Mouse (Mus musculus) CD8-positive naive resting alpha-beta T cell, adult 2 months (primary cell): ENCODE results near the gene Wasf1.

ENCODE experiments used
- DNase-seq, 2 experiments: peaks; one replicate each; pipeline ENCODE4 v3.0.0; 2022; ENCODE audit warnings: low read depth in 2 of 2, low spot score in 2 of 2

Wasf1 gene

DNA sequence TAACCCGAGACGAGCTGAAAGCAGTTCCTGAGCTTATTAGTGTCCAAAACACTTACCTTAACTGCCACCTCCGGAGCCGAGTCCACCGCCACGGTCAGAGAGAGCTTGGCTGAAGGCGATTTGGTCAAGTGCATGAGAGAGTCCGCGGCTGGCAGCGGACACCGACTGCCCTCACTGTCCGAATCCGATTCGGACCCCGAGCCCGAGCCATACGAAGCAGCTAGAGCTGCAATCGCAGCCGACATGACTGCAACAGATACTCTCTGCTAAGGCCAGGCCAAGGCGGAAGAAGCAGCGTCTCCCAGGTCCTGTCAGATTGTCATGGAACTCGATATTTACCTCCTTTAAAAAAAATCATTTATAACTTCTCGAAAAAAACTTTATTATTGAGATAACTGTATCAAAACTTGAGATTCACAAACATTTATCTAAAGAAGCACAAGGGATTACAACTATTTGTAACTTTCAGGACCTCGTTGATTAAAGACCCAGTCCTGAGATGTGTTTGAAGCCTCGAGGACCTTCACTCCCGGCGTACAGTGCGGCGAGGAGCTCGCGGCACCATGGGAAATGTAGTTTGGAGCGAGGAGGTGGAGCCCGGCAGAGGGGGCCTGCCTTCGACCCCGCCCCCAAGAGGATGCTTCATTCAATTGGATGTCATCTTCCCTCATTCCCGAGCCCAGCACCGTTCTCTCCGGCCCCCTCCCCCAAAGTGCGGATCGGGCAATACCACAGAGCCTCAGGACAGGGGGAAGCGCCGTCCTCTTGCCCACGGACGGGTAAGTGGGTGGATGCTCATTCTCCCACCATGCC lies at the start of gene Wasf1, which contains the start of gene Cdc40:
Gene Wasf1 (plus strand): TSS at position 645 of the 813 bp plus-strand sequence.
Gene Cdc40 (minus strand): TSS at position 481 of the 813 bp plus-strand sequence.
- peak; percentile 80 to 89 for DNase-seq

- no peak for DNase-seq
Observed at GRCm38 (mm10) chr10:40840086-40840485, 43.2 kb upstream of the Wasf1 start.

DNA sequence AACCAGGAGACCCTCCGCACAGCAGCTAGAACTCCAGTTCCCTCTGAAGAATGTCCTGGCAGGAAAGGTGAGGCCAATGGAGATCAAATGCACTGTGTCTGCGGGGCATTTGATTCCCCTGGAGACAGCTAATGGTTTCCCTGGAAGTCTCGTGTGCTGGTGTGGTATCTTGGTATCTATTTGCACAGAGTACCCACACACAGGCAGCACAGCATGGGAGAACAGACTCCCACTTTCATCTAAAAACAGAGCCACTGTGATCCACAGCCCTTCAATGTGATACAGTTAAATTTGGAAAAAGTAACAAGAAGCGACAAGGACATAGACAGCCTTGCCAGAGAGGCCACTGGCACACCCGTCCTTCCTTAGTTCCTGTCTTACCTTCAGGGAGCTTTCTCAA lies 39.4 kb upstream of the Wasf1 start:
- DNase-seq: no peak

GRCm38 (mm10) chr10:40844546-40844945 lies 38.7 kb upstream of the Wasf1 start:
- DNase-seq: no peak

DNA sequence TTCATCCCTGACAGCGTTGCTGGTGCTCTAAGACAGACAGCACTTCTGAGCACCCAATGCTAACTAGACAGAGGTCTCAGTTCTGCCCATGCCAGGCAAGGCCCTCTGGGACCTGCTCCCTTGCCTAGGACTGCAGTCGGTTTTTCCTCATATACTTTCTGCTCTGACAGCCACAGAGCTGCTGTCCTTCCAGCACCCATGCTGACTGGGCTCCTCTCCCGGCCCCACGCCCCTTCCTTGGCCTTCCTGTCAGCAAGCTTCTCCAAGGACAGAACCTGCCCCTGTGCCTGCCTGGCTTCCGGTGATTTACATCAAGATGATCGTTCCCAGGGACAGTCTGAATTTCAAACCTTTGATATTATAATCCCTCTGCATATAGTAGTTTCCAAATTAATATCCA lies 37.6 kb upstream of the Wasf1 start:
- no peak for DNase-seq

GRCm38 (mm10) chr10:40847176-40847874 lies 36.0 kb upstream of the Wasf1 start:
- no peak for DNase-seq

DNA sequence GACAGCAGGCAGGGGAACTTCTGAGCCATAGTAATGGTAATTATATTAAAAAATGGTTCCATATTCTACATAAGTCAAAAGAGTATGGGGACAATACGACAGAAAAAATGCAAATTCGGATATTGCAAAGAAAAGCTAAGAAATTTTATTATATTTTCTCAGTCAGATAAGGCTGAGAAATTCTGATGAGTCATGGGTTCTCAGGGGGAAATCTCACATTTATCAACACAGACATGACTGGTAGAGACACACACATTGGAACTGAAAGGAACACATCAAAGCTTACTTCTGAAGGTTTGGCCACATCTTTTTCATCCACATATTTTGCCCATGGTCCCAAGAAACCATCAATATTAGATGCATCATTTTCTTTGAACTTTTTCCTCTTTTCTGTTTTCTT lies 32.6 kb upstream of the Wasf1 start:
- DNase-seq: no peak

GRCm38 (mm10) chr10:40851138-40851537 lies 32.1 kb upstream of the Wasf1 start:
- no peak for DNase-seq

DNA sequence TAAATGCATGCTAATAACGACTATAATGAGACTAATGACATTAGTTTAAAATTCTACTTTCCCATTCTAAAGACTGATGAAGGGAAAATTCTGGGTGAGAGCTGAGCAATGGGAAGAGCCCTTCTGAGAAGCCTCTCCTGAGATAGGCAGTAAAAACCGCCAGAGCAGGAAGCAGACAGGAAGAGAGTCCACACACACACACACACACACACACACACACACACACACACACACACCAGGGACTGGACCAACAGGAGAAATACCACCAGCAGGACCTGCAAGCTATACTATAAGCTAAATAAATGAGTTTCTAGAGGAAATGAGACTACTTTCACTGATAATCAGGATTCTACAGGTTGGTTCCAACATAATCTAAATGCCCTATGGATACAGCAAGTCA lies 27.7 kb upstream of the Wasf1 start:
- DNase-seq: no peak

- DNase-seq: no peak
Observed at GRCm38 (mm10) chr10:40856703-40857102, 26.6 kb upstream of the Wasf1 start.

- DNase-seq: no peak
Observed at GRCm38 (mm10) chr10:40857599-40857998, 25.7 kb upstream of the Wasf1 start.

GRCm38 (mm10) chr10:40868081-40868480 lies 15.2 kb upstream of the Wasf1 start:
- no peak for DNase-seq

DNA sequence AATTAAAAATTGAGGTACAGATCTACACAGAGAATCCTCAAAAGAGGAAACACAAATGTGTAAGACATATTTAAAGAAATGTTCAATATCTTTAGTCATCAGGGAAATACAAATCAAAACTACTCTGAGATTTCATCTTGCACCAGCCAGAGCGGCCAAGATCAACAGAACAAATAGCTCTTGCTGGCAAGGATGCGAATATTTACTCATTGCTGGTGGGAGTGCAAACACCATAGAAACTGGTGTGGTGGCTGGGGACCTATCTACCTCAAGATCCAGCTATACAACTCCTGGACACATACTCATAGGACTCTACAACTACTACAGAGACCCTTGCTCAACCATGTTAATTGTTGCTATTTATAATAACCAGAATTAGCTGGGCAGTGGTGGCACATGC lies 12.0 kb upstream of the Wasf1 start:
- no peak for DNase-seq

GRCm38 (mm10) chr10:40872052-40872451 lies 11.2 kb upstream of the Wasf1 start:
- DNase-seq: no peak

GRCm38 (mm10) chr10:40878246-40878645 lies 5.0 kb upstream of the Wasf1 start:
- peak in 1 of 2 experiments; percentile 3 for DNase-seq

DNA sequence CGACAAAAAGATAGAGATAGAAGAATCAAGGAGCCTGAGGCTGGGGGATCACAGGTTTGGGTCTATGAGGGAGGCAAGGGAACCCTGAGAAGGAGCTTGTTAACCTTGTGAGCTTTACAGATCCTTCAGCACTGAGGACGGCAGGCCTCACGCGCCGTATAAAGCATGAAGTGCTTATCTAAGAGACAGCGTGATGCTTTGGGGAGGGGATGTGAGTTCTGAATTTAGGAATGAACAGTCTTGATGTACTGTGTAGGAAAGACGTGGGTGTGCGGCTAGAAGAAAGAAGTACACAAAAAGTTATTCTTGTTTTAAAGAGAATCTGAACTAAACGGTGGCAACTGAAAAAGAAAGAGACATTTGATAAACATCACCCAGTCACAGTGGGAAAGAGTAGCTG lies 3.3 kb upstream of the Wasf1 start:
- DNase-seq: no peak

GRCm38 (mm10) chr10:40881236-40881635 lies 2.0 kb upstream of the Wasf1 start:
- no peak for DNase-seq

- no peak for DNase-seq
Observed at GRCm38 (mm10) chr10:40882333-40882732, 942 bp upstream of the Wasf1 start.

- peak in 1 of 2 experiments; percentile 9 for DNase-seq
Observed at GRCm38 (mm10) chr10:40883644-40884278, 486 bp downstream of the Wasf1 start.

DNA sequence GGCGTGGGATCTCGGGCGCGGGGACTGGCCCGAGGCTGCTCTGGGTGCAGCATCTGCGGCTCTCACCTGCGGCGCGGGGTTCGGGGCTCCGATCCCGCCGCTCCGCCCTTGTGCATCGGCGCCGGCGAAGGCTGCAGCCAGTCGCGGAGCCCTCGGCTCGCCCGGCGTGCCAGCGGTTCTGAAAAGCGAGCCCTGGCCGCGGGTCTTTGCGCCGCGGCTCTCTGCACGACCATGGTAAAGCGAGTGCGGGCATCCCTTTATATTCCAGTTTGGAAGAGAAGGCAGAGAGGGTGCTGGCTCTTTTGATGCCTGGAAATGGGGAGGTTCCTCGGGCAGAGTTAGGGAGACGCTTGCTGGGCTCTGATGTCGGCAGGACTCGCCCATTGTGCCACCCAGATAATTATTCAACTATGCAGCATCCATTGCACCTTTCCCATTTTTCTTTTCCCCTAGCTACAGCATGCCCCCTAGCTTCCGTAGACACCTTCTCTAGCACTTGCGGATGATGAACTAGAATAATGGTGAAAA lies 1.1 kb downstream of the Wasf1 start:
- peak; percentile 7 to 12 for DNase-seq

GRCm38 (mm10) chr10:40885432-40885831 lies 2.2 kb downstream of the Wasf1 start:
- DNase-seq: no peak

DNA sequence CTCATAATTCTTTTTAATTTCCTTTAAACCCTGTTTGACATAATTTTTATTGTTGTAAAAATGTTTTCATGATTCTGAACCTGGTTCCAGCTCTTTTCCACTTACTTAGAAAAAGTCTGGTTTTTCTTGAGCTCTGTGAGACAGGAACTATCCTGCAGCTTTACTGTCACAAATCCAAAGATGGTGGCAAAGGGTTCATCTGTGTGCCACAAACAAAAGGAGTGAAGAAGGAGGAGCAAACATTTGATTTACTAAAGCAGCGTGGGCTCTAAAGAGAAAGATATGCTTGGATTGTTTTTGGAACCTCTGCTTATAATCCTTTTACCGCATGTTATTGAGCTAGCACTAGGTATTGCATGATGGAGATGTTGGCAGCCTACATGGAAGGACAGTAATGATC lies 4.0 kb downstream of the Wasf1 start:
- DNase-seq: no peak
